Mouse (Mus musculus) heart, postnatal 0 days (tissue): ENCODE measurements around the gene Asic2.

ENCODE experiments used
- CTCF ChIP-seq: IDR thresholded peaks from 2 replicates; pipeline ENCODE4 v1.5.1; 2016; ENCODE audit warnings: antibody characterized with exemption, control low read depth, low read depth
- EP300 ChIP-seq: IDR thresholded peaks from 2 replicates; pipeline ENCODE4 v1.6.1; 2016; ENCODE audit warnings: antibody characterized with exemption, low read depth

DNA sequence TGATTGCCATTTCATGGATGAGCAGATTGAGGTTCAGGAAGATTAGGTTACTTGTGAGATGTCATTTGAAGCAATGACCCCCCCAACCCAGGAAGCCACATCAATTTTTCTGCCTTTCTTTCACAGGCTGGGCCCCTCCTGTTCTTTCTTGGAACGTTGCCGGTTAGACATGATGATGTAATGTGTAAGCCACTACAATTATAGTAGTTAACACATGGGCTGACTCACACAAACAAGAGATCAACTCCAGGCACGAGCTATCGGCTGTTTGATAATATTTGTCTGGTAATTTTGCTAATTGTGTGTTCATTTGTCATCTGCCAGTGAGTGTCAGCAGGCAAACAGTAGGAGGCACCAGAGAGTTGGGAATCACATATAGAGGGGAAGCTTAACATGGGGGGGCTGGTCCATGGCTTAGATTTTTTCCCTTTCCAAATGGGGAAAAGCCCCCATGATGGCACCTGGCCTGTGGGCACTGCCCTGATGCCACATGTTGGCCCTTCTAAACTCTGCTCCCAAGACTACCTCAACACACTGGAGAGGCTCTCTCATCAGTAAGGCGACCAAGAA lies 198.5 kb downstream of the Asic2 start:
- TF ChIP-seq CTCF (no peak), EP300 (no peak)
